ENCODE assay signal across 22 mouse cellular contexts in the genomic region with DNA sequence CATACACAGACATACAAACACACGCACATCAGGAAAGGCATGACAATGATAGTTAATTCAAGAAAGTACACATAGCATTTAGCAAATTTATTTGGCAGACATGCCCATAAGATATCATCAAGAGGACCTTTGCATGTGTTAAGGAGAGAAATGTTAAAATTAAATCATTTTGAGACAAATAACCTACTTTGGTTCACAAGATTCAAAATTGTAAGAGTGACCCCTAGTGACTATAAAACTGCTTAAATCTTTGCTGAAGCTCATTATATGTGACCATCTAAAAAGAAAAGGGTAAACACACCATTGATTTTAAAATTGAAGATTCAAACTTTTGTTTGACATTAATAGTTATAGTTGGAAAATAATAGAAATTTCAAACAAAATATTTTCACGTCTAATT.
DNase-seq lines count a peak whose midpoint lies in the region; ATAC-seq and TF ChIP-seq lines count a peak whose summit lies in the region.
"Had no signal": no experiment of that assay in that cellular context is flagged by ENCODE, and none has a peak within 500 bp of the region (broad histone marks: within the 10 kb centered on the region; RNA-seq: fewer than 3 reads in every experiment).

No protein-coding gene starts in this region.

- peak; percentile 54 for TF ChIP-seq CTCF in heart, adult 2 months (IDR thresholded peaks at IDR 0.05)
- peak; percentile 41 for TF ChIP-seq CTCF in left cerebral cortex, adult 2 months (IDR thresholded peaks at IDR 0.05)
- TF ChIP-seq CTCF in midbrain, postnatal 0 days (IDR thresholded peaks at IDR 0.05): peak; percentile 31

- H3K36me3 ChIP-seq in heart, adult 2 months (ENCODE audit: control insufficient read depth, insufficient read depth, low read length): no peaks in the 10 kb centered on the region
- H3K36me3 ChIP-seq in midbrain, postnatal 0 days (ENCODE audit: insufficient read depth, low read length): no peaks in the 10 kb centered on the region
- no peaks in the 10 kb centered on the region for H3K36me3 ChIP-seq in midbrain, embryonic 10.5 days
- H3K36me3 ChIP-seq: embryonic facial prominence, embryonic 13.5 days; heart, embryonic 15.5 days; hindbrain, embryonic 10.5 days; hindbrain, embryonic 15.5 days had no signal

- WGBS in heart, adult 2 months: 68% methylated on average over 2 of the region's 2 CpGs
- 90% methylated on average over 2 of the region's 2 CpGs for WGBS in midbrain, postnatal 0 days
- 90% methylated on average over 2 of the region's 2 CpGs for WGBS in midbrain, embryonic 10.5 days

- no peak for DNase-seq in heart, adult 2 months
- DNase-seq in heart, postnatal 14 days: no peak
- DNase-seq in left cerebral cortex, adult 2 months (ENCODE audit: extremely low spot score in 1 of 2, low spot score in 2 of 2): no peak
- no peak for DNase-seq in left cerebral cortex, adult 9 months (ENCODE audit: low spot score in 2 of 2)
- DNase-seq in midbrain, postnatal 0 days (ENCODE audit: low spot score): peak; percentile 14
- DNase-seq in midbrain, embryonic 10.5 days (ENCODE audit: low spot score): no peak
- DNase-seq in cerebellum, adult 8-10 months: no peak
- DNase-seq: adrenal gland, adult 2 months; adrenal gland, postnatal 25 days; cerebellum, adult 11-12 months; cerebellum, adult 9-11 months; cerebellum, postnatal 36 days; gastrocnemius, postnatal 10 days; heart, adult 18-20 months had no signal

- no peaks in the 10 kb centered on the region for H3K27me3 ChIP-seq in heart, adult 2 months (ENCODE audit: control insufficient read depth, insufficient read depth, low read length)
- H3K27me3 ChIP-seq in midbrain, postnatal 0 days (ENCODE audit: insufficient read depth, low read length): no peaks in the 10 kb centered on the region
- H3K27me3 ChIP-seq in midbrain, embryonic 10.5 days (ENCODE audit: low read depth, poor library complexity, severe bottlenecking): no peaks in the 10 kb centered on the region
- H3K27me3 ChIP-seq: CH12.LX; embryonic facial prominence, embryonic 13.5 days; forebrain, embryonic 13.5 days; heart, embryonic 15.5 days; hindbrain, embryonic 15.5 days had no signal

- no peaks in the 10 kb centered on the region for H3K79me2 ChIP-seq in heart, adult 2 months (replicated peaks; ENCODE audit: control insufficient read depth, insufficient read depth, low read length)

- H3K9me3 ChIP-seq in midbrain, postnatal 0 days (ENCODE audit: low read length): no peaks in the 10 kb centered on the region
- no peaks in the 10 kb centered on the region for H3K9me3 ChIP-seq in midbrain, embryonic 10.5 days (replicated peaks)
- H3K9me3 ChIP-seq: embryonic facial prominence, embryonic 13.5 days; forebrain, embryonic 13.5 days; heart, embryonic 15.5 days; hindbrain, embryonic 10.5 days; hindbrain, embryonic 15.5 days had no signal

- ATAC-seq in midbrain, postnatal 0 days (ENCODE audit: low FRiP score): no peak
- ATAC-seq: forebrain, embryonic 13.5 days; inflammation-experienced regulatory T-cells, adult 6 months had no signal

- H3K27ac ChIP-seq in heart, adult 2 months: no peak overlapping the region
- no peak overlapping the region for H3K27ac ChIP-seq in left cerebral cortex, adult 2 months
- H3K27ac ChIP-seq in midbrain, postnatal 0 days (ENCODE audit: low read depth, low read length): no peak overlapping the region
- no peak overlapping the region for H3K27ac ChIP-seq in midbrain, embryonic 10.5 days (replicated peaks)
- H3K27ac ChIP-seq: embryonic facial prominence, embryonic 13.5 days; forebrain, embryonic 13.5 days; heart, embryonic 15.5 days; hindbrain, embryonic 10.5 days; hindbrain, embryonic 15.5 days had no signal

- H3K4me1 ChIP-seq in heart, adult 2 months (ENCODE audit: control insufficient read depth, insufficient read depth, low read length): no peaks in the 10 kb centered on the region
- no peaks in the 10 kb centered on the region for H3K4me1 ChIP-seq in midbrain, postnatal 0 days (ENCODE audit: insufficient read depth, low read length)
- H3K4me1 ChIP-seq in midbrain, embryonic 10.5 days: no peaks in the 10 kb centered on the region
- H3K4me1 ChIP-seq: embryonic facial prominence, embryonic 13.5 days; forebrain, embryonic 13.5 days; heart, embryonic 15.5 days; hindbrain, embryonic 10.5 days; hindbrain, embryonic 15.5 days had no signal

- H3K4me3 ChIP-seq in heart, adult 2 months: no peak overlapping the region
- no peak overlapping the region for H3K4me3 ChIP-seq in left cerebral cortex, adult 2 months
- no peak overlapping the region for H3K4me3 ChIP-seq in midbrain, postnatal 0 days (ENCODE audit: low read depth, low read length)
- no peak overlapping the region for H3K4me3 ChIP-seq in midbrain, embryonic 10.5 days
- H3K4me3 ChIP-seq: embryonic facial prominence, embryonic 13.5 days; forebrain, embryonic 13.5 days; heart, embryonic 15.5 days; hindbrain, embryonic 10.5 days; hindbrain, embryonic 15.5 days had no signal

- TF ChIP-seq EP300 in heart, adult 2 months (IDR thresholded peaks at IDR 0.05; ENCODE audit: insufficient read depth, low read depth, low read length): no peak

- no peak overlapping the region for H3K9ac ChIP-seq in heart, adult 2 months (ENCODE audit: low read depth, low read length)
- H3K9ac ChIP-seq in midbrain, postnatal 0 days (replicated peaks; ENCODE audit: low read length, poor library complexity, severe bottlenecking): no peak overlapping the region
- H3K9ac ChIP-seq: embryonic facial prominence, embryonic 13.5 days; forebrain, embryonic 13.5 days; heart, embryonic 15.5 days; hindbrain, embryonic 15.5 days had no signal

- no peak overlapping the region for H3K4me2 ChIP-seq in midbrain, postnatal 0 days (ENCODE audit: low read depth, low read length, poor library complexity, severe bottlenecking)
- H3K4me2 ChIP-seq: embryonic facial prominence, embryonic 13.5 days; forebrain, embryonic 13.5 days; heart, embryonic 11.5 days; heart, embryonic 15.5 days; hindbrain, embryonic 15.5 days had no signal

- TF ChIP-seq POLR2A in heart, adult 2 months (IDR thresholded peaks at IDR 0.05; ENCODE audit: insufficient read depth, low read depth, low read length): no peak

- intact Hi-C loops in heart, adult 2 months (cut with DNase I): loop anchor here (2.0 kb wide), 1 partner anchor 435 kb away; no protein-coding TSS in a partner anchor
- intact Hi-C loops in heart, postnatal 14 days (cut with DNase I): loop anchor here (2.0 kb wide), 1 partner anchor 435 kb away; no protein-coding TSS in a partner anchor
- intact Hi-C loops in left cerebral cortex, adult 2 months (cut with DNase I): loop anchor here (5.0 to 10.0 kb wide), 3 partner anchors 721 to 1219 kb away; partner anchors contain the start of gene Cdh11
